Mouse (Mus musculus): ENCODE measurements around the gene Apmap.
"Not testable (repeated sequence)": the region's sequence is repeated elsewhere in the genome, so short reads cannot be mapped to it uniquely, and the experiment has no call there.

Apmap gene

GRCm38 (mm10) chr2:150623957-150624356, 15.6 kb upstream of the Apmap start:
- CTCF ChIA-PET, result interaction anchor here (0.7 kb wide), 1 partner anchor 10 kb away, joined by 4 read pairs; no protein-coding TSS in a partner anchor

GRCm38 (mm10) chr2:150621698-150622097, 13.3 kb upstream of the Apmap start:
- CTCF ChIA-PET, result no interaction called here

GRCm38 (mm10) chr2:150610097-150610496, 1.7 kb upstream of the Apmap start:
- CTCF ChIA-PET, result interaction anchor here (1.2 kb wide), 1 partner anchor 139 kb away, joined by 3 read pairs; the partner anchor contains the start of gene Entpd6

GRCm38 (mm10) chr2:150608872-150609560, 649 bp upstream of the Apmap start:
- CTCF ChIA-PET, result interaction anchor here (0.6 to 1.2 kb wide), 4 partner anchors 35 to 232 kb away, joined by 3 to 4 read pairs (median 4); partner anchors contain the start of gene Entpd6

GRCm38 (mm10) chr2:150607086-150607485, 1.3 kb downstream of the Apmap start:
- CTCF ChIA-PET, result no interaction called here

GRCm38 (mm10) chr2:150604802-150605201, 3.6 kb downstream of the Apmap start:
- CTCF ChIA-PET, result no interaction called here

- CTCF ChIA-PET, result no interaction called here
Observed at GRCm38 (mm10) chr2:150602166-150602565, 6.2 kb downstream of the Apmap start.

- CTCF ChIA-PET, result no interaction called here
Observed at GRCm38 (mm10) chr2:150600263-150600662, 8.1 kb downstream of the Apmap start.

GRCm38 (mm10) chr2:150595411-150596190, 12.8 kb downstream of the Apmap start:
- CTCF ChIA-PET, result interaction anchor here (0.6 kb wide), 1 partner anchor 421 kb away, joined by 3 read pairs; no protein-coding TSS in a partner anchor

GRCm38 (mm10) chr2:150589076-150589475, 19.3 kb downstream of the Apmap start:
- CTCF ChIA-PET, result no interaction called here

GRCm38 (mm10) chr2:150579628-150580027, 28.7 kb downstream of the Apmap start:
- CTCF ChIA-PET, result no interaction called here

- CTCF ChIA-PET, result no interaction called here
Observed at GRCm38 (mm10) chr2:150578603-150579002, 29.8 kb downstream of the Apmap start.

GRCm38 (mm10) chr2:150576256-150576655, 32.1 kb downstream of the Apmap start:
- CTCF ChIA-PET, result no interaction called here

- CTCF ChIA-PET, result no interaction called here
Observed at GRCm38 (mm10) chr2:150572463-150572862, 35.9 kb downstream of the Apmap start.

- CTCF ChIA-PET, result no interaction called here
Observed at GRCm38 (mm10) chr2:150570761-150571160, 37.6 kb downstream of the Apmap start.

GRCm38 (mm10) chr2:150569847-150570590, 38.3 kb downstream of the Apmap start, which contains the start of gene Cst7:
Gene Cst7, plus strand, starts transcription at chr2:150570415.
- CTCF ChIA-PET, result no interaction called here

- CTCF ChIA-PET, result no interaction called here
Observed at GRCm38 (mm10) chr2:150567051-150567450, 41.3 kb downstream of the Apmap start.

- CTCF ChIA-PET, result no interaction called here
Observed at GRCm38 (mm10) chr2:150558568-150558967, 49.8 kb downstream of the Apmap start.

GRCm38 (mm10) chr2:150549576-150549975, 58.8 kb downstream of the Apmap start:
- CTCF ChIA-PET, result not testable (repeated sequence)

All from spleen, embryonic (tissue).